Mouse (Mus musculus): ENCODE measurements at regions not wholly inside any gene's neighbourhood (a gene's known extent, or its start where the extent isn't known, plus 50 kb on each side); places are given as distances from the start of the nearest gene placed in this dataset.

GRCm38 (mm10) chr17:83093862-83094261, 121.2 kb upstream of the Pkdcc start:
- TF ChIP-seq CTCF (IDR thresholded peaks at IDR 0.05) (no peak), EP300 (IDR thresholded peaks at IDR 0.05; ENCODE audit: insufficient read depth, low read depth, low read length) (no peak)
